9 mouse cellular contexts compared by ENCODE assay signal in genomic region chr6:115006948-115007347, GRCm38 (mm10). TPM values are rescaled to one million over a fixed set of nuclear protein-coding genes. Genes with fewer than 3 reads are reported as not detected.
DNase-seq lines count a peak whose midpoint lies in the region; ATAC-seq and TF ChIP-seq lines count a peak whose summit lies in the region.
"Had no signal": no experiment of that assay in that cellular context is flagged by ENCODE, and none has a peak within 500 bp of the region (broad histone marks: within the 10 kb centered on the region; RNA-seq: fewer than 3 reads in every experiment).

No protein-coding gene starts in this region.

- H3K9ac ChIP-seq in hindbrain, embryonic 14.5 days, result no peak overlapping the region
- H3K9ac ChIP-seq in heart, embryonic 13.5 days, result peak overlapping the region; percentile 25; the same call in 1 of the 2 replicates
- no peak overlapping the region for H3K9ac ChIP-seq in lung, postnatal 0 days (replicated peaks; ENCODE audit: low read depth)

- H3K4me3 ChIP-seq in hindbrain, embryonic 10.5 days, result no peak overlapping the region
- no peak overlapping the region for H3K4me3 ChIP-seq in hindbrain, embryonic 14.5 days (replicated peaks; ENCODE audit: low read length)
- H3K4me3 ChIP-seq in heart, embryonic 13.5 days, result no peak overlapping the region
- no peak overlapping the region for H3K4me3 ChIP-seq in lung, postnatal 0 days (ENCODE audit: low read depth, low read length)

- WGBS in hindbrain, embryonic 10.5 days, result 63% methylated on average over 6 of the region's 6 CpGs
- 61% methylated on average over 6 of the region's 6 CpGs for WGBS in hindbrain, embryonic 14.5 days
- 54% methylated on average over 6 of the region's 6 CpGs for WGBS in heart, embryonic 13.5 days
- WGBS in lung, postnatal 0 days, result 73% methylated on average over 6 of the region's 6 CpGs

- peak overlapping the region; percentile 42; the same call in 1 of the 2 replicates for H3K27ac ChIP-seq in hindbrain, embryonic 10.5 days
- no peak overlapping the region for H3K27ac ChIP-seq in hindbrain, embryonic 14.5 days
- peak overlapping the region; percentile 48 for H3K27ac ChIP-seq in heart, embryonic 13.5 days (replicated peaks)
- H3K27ac ChIP-seq in lung, postnatal 0 days (ENCODE audit: low read length), result no peak overlapping the region
- H3K27ac ChIP-seq: kidney, postnatal 0 days had no signal

- peaks cover 17% of the 10 kb centered on the region for H3K4me1 ChIP-seq in hindbrain, embryonic 10.5 days (replicated peaks)
- no peaks in the 10 kb centered on the region for H3K4me1 ChIP-seq in hindbrain, embryonic 14.5 days (replicated peaks; ENCODE audit: control insufficient read depth, insufficient read depth, low read length)
- H3K4me1 ChIP-seq in heart, embryonic 13.5 days, result peaks cover 11% of the 10 kb centered on the region
- H3K4me1 ChIP-seq in lung, postnatal 0 days (ENCODE audit: insufficient read depth, low read depth, low read length), result no peaks in the 10 kb centered on the region

- no peaks in the 10 kb centered on the region for H3K27me3 ChIP-seq in hindbrain, embryonic 10.5 days (ENCODE audit: insufficient read depth, poor library complexity, severe bottlenecking)
- no peaks in the 10 kb centered on the region for H3K27me3 ChIP-seq in hindbrain, embryonic 14.5 days (ENCODE audit: control insufficient read depth, insufficient read depth, low read length)
- no peaks in the 10 kb centered on the region for H3K27me3 ChIP-seq in heart, embryonic 13.5 days (replicated peaks)
- no peaks in the 10 kb centered on the region for H3K27me3 ChIP-seq in lung, postnatal 0 days (replicated peaks; ENCODE audit: insufficient read depth, low read length)

- TF ChIP-seq CTCF in lung, postnatal 0 days (IDR thresholded peaks at IDR 0.05), result no peak

- H3K4me2 ChIP-seq in hindbrain, embryonic 14.5 days (replicated peaks), result no peak overlapping the region
- H3K4me2 ChIP-seq in heart, embryonic 13.5 days, result no peak overlapping the region
- no peak overlapping the region for H3K4me2 ChIP-seq in lung, postnatal 0 days (replicated peaks; ENCODE audit: low read depth, low read length)

- no peaks in the 10 kb centered on the region for H3K9me3 ChIP-seq in hindbrain, embryonic 10.5 days
- H3K9me3 ChIP-seq in hindbrain, embryonic 14.5 days (ENCODE audit: control insufficient read depth, low read length), result no peaks in the 10 kb centered on the region
- no peaks in the 10 kb centered on the region for H3K9me3 ChIP-seq in heart, embryonic 13.5 days
- no peaks in the 10 kb centered on the region for H3K9me3 ChIP-seq in lung, postnatal 0 days (ENCODE audit: low read length)

- peaks cover 64% of the 10 kb centered on the region for H3K36me3 ChIP-seq in hindbrain, embryonic 10.5 days
- H3K36me3 ChIP-seq in hindbrain, embryonic 14.5 days (replicated peaks; ENCODE audit: control insufficient read depth, insufficient read depth), result peaks cover 21% of the 10 kb centered on the region
- peaks cover 37% of the 10 kb centered on the region for H3K36me3 ChIP-seq in heart, embryonic 13.5 days
- H3K36me3 ChIP-seq in lung, postnatal 0 days (ENCODE audit: insufficient read depth, low read length), result peaks cover 19% of the 10 kb centered on the region; the same call in 1 of the 2 replicates

- DNase-seq in hindbrain, embryonic 10.5 days (ENCODE audit: low spot score), result peak; percentile 15
- DNase-seq in hindbrain, embryonic 14.5 days (ENCODE audit: low spot score), result no peak
- peak; percentile 13 for DNase-seq in lung, postnatal 0 days (ENCODE audit: low spot score)
- no peak for DNase-seq in cerebellum, adult 9-11 months
- DNase-seq in kidney, postnatal 36 days, result no peak
- DNase-seq in urinary bladder, postnatal 25 days (ENCODE audit: low spot score), result no peak

- no peak for TF ChIP-seq EP300 in lung, postnatal 0 days (IDR thresholded peaks at IDR 0.05)

- ATAC-seq in hindbrain, embryonic 14.5 days (ENCODE audit: low FRiP score), result no peak
- ATAC-seq in common myeloid progenitor, adult 5-6 weeks (replicated peaks; ENCODE audit: low read depth, poor library complexity, severe bottlenecking), result peak; percentile 81
- no peak for ATAC-seq in heart, embryonic 13.5 days (ENCODE audit: extremely low read depth, insufficient number of reproducible peaks, low FRiP score, low TSS enrichment)
- 0 out of 2 replicates have a peak, but pooled peaks have one; percentile 35 for ATAC-seq in lung, postnatal 0 days

RNA-seq across cellular contexts. Expression of gene Tamm41, which starts 30.7 kb away (rescaled TPM):
- 83.0 and 94.2 TPM in 2 replicates for polyA plus RNA-seq in hindbrain, embryonic 10.5 days (2016; fragmentation: Nextera tagmentation; extraction: Ambion mirVana)
- 51.8 and 53.8 TPM in 2 replicates for polyA plus RNA-seq in hindbrain, embryonic 14.5 days (2014; fragmentation: Nextera tagmentation; extraction: Ambion mirVana)
- 61.3 and 68.6 TPM in 2 replicates for total RNA-seq in common myeloid progenitor, adult 5-6 weeks (2017)
- polyA plus RNA-seq in heart, embryonic 13.5 days (2015; fragmentation: Nextera tagmentation; extraction: Ambion mirVana), result 36.6 and 37.0 TPM in 2 replicates
- polyA plus RNA-seq in lung, postnatal 0 days (2015; fragmentation: Nextera tagmentation; extraction: Ambion mirVana), result 27.7 and 28.0 TPM in 2 replicates

RNA-seq across cellular contexts. Expression of gene Vgll4, which starts 37.2 kb away (rescaled TPM):
- 73.3 and 86.6 TPM in 2 replicates for polyA plus RNA-seq in hindbrain, embryonic 10.5 days (2016; fragmentation: Nextera tagmentation; extraction: Ambion mirVana)
- polyA plus RNA-seq in hindbrain, embryonic 14.5 days (2014; fragmentation: Nextera tagmentation; extraction: Ambion mirVana), result 37.9 and 38.4 TPM in 2 replicates
- total RNA-seq in common myeloid progenitor, adult 5-6 weeks (2017), result 39.9 and 40.6 TPM in 2 replicates
- polyA plus RNA-seq in heart, embryonic 13.5 days (2015; fragmentation: Nextera tagmentation; extraction: Ambion mirVana), result 62.5 and 72.1 TPM in 2 replicates
- polyA plus RNA-seq in lung, postnatal 0 days (2015; fragmentation: Nextera tagmentation; extraction: Ambion mirVana), result 104 and 108 TPM in 2 replicates

Comparison
In these comparisons a context has a peak if more than half of its experiments do, and no peak if none do; other contexts are left out.
1. DNase-seq: peak in hindbrain, embryonic 10.5 days (single experiment) and lung, postnatal 0 days (single experiment); none in hindbrain, embryonic 14.5 days (single experiment), cerebellum, adult 9-11 months (single experiment), kidney, postnatal 36 days (0 of 2) and urinary bladder, postnatal 25 days (single experiment).
2. H3K27ac ChIP-seq: peak in hindbrain, embryonic 10.5 days (single experiment) and heart, embryonic 13.5 days (single experiment); none in hindbrain, embryonic 14.5 days (single experiment) and lung, postnatal 0 days (single experiment).
3. ATAC-seq: peak in common myeloid progenitor, adult 5-6 weeks (single experiment) and lung, postnatal 0 days (single experiment); none in hindbrain, embryonic 14.5 days (single experiment) and heart, embryonic 13.5 days (single experiment).